Mouse (Mus musculus) adrenal gland, postnatal 25 days (tissue): Measurements from ENCODE around the gene Atg4b. TPM values are rescaled to one million over a fixed set of nuclear protein-coding genes. Genes with fewer than 3 reads are reported as not detected.
"Not testable (repeated sequence)": the region's sequence is repeated elsewhere in the genome, so short reads cannot be mapped to it uniquely, and the experiment has no call there.

Experiments used
- DNase-seq: peaks from one replicate; pipeline ENCODE4 v3.0.0; 2021; ENCODE audit warnings: mixed read lengths
- total RNA-seq: library from RNA; stranded (reverse); gene quantifications from 2 replicates; pipeline ENCODE4 v1.2.3, GENCODE M21; 2021

The Atg4b gene
- total RNA-seq, 1 experiment from 2014 or later, result 88.0 TPM

DNA sequence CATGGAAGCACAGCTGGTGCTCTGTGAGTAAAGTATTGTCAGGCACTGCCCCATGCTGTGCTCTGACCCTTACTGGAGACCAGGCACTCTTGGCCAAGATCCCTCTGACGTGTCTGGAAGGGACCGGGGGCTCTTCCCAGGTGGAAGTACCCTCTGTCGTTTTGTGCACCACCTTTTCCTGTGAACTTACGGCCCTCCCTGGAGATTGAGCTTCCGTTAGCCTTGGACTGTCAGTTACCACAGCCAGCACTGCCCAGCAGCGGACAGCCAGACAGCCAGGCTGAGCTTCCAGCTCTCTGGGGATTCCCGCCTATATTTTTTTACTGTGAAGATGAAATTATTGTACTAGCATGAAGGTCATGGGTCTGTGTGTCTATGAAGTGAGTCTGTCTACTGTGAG, 67.4 kb downstream of the Atg4b start:
- DNase-seq, result no peak

DNA sequence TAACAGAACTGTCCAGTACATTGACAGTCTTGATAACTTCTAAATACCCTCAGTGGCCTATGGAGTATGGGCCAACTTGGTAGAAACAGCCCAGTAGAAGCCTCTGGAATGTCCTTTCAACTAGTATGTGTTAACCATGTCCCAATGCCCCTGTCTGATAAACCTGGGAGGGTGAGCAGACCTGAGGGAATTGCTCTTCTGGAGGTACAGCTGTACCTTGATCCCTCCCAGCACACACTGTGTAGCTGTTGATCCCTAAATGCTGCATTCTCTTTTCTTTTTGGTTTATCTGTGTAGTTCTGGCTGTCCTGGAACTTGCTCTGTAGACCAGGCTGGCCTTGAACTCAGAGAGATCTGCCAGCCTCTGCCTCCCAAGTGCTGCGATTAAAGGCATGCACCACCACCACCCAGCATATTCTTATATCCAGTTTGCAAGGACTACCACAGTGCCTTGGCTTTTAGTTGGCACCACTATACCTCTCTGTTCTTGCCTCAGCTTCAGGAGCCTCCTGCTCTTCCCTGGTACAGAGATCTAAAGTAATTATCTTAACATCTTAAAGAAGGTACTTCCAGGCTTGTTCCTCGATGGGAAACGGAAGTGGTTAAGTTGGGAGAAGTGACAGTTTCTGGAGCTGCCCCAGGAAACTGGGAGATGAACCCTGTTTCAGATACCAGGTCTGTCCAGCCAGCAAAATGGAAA, 72.6 kb downstream of the Atg4b start:
- DNase-seq, result no peak

DNA sequence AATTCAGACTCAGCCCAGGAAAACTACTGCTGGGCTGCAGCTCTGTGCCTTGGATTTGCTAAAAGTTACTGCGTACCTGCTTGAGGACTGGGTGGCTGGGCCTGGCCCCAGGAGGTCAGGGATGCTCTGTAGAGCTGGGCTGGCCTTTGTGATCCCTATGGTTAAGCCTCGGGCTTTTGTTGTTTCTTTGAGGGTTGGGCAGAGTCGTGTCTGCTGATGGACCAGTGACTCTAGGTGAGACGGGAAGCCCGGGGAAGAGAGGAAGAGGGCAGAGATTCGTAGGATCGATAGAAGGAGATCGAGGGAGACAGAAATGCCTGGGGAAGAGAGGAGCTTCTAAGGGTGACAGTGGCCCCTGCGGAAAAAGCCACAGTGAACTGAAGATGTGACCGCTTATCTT, 73.3 kb downstream of the Atg4b start, which contains the start of gene D2hgdh:
D2hgdh (plus strand) TSS at position 301 of the 400 bp plus-strand sequence.
- DNase-seq, result no peak

DNA sequence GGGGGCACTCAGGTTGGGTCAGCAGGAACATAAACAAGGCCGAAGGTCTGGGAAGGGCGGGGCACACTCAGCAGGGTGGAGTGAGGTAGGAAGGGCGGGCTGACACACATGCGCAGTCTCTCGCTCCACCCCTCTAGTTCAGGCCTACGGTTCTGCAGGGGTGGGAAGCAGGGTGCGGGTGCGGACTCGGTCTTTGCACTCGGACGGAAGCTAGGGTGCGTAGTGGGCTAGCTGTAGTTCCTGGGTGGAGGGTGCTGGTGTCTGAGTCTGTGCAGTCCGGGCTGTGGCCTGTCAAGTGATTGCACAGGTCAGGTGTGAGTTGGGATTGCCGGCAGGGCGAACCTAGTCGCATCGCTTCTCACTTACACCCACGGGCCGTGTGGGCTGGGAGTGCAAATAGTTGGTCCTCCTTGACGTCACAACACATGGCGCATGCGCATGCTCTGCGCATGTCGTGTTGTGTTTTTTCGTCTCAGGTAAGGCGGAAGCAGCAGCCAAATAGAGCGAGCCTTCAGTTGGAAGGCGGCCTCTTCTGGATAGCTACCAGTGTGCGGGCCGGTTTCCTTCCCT, 73.9 kb downstream of the Atg4b start:
- DNase-seq, result peak; percentile 93

DNA sequence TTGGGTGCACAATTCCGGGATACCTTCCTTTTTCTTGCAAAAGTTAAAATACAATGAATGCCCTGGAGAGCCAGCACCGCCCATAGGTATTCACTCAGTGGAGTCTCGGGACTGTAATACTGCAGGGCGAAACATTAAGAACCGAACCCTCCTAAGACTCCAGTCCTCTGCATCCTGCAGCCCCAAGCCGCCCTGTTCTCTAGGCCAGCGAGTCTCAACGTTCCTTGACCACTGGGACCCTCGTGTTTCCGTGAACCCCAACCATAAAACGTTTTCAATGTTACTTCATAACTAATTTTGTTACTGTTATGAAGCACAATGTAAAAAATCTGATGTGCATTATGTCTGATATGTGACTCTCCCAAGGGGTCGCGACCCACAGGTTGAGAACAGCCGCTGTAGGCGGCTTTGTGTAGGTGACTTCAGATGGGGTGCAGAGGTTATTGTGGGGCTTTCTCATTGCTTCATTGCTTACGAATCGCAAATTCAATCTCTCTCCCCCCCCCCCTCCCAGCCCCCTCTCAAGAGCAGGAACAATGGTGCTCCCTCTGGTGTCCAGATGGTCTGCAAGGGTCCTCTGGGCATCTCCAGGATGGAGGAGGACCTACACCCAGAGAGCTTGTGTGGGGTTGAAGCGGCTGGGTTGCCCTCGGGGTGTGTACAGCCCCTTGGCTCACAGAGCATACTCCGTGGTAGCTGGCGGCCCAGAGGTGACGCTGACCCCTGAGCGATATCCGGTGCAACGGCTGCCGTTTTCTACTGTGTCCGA, 74.7 kb downstream of the Atg4b start:
- no peak for DNase-seq

DNA sequence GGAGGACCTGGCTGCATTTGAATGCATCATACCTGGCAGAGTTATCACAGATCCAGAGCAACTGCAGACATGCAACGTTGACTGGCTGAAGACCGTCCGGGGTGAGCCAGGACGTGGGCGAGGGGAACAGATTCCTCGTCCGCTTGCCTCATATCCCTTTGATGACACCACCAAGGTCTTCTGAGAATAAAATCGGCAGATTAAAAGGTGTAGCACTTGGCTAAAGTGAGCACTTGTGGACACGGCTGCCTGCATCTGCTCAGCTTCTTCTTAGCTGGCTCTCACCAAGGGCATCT, 75.2 kb downstream of the Atg4b start:
- DNase-seq, result no peak

DNA sequence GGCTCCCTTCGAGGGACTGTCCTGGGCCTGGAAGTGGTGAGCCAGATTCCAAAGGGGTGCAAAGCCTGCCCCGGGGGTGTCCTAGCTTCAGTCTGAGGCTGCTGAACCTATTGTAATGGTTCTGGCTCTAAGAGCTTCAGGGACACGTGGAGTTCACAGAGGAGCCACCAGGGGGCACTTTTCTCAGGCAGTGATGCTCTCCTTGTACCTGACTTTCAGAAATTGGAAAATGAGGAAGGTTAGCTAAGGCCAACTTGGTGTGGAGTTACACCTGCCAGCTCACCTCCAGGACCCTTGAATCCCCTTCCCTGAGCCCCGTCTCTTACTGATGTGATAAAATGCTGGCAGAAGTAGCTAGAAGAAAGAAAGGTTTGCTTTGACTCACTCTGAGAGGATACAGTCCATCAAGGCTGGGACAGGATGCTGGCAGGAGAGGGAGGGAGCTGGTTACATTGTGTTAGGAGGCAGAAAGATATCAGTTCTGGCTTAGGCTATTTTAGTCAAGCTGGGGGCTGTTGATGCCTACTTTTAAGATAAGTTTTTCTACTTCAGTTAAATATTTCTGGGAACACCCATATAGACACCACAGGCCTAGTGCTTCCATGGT, 81.6 kb downstream of the Atg4b start:
- DNase-seq, result not testable (repeated sequence)

DNA sequence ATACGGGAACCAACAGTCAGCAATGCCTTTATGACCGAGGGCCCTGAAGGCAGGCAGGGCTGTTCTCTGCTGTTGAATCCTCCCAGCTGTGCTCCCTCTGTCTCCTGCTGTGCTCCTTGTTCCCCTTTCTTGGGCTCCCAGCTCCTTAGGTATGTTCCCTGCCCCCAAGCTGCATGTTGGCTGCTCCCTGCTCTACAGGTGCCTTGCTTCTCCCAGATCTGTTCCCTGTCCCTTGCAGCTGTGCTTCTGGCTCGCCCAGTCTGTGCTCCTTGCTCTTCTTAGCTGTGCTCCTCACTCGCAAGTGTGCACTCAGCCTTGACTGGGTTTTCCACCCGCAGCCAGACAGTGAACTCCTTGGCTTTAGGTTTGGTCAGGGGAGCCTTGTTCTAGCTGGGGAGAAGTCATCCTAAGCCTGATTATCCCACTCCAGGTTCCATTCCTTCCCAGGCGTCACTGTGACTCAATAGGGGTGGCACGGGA, 83.4 kb downstream of the Atg4b start:
- DNase-seq, result no peak

DNA sequence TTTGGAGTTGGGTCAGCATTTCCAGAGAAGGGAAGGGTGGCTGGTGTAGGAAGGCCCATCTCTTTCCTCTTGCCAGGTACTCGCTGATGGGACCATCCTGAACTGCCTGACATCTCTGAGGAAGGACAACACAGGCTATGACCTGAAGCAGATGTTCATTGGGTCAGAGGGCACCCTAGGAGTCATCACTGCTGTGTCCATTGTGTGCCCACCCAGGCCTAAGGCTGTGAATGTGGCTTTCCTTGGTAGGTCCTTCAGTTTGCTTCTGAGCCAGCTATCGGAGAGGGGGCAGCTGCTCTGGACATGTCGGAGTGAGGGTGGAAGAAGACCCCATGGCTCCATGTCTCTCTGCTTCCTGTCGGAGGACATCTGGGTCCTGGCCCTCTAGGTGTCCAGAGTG, 83.9 kb downstream of the Atg4b start:
- no peak for DNase-seq

DNA sequence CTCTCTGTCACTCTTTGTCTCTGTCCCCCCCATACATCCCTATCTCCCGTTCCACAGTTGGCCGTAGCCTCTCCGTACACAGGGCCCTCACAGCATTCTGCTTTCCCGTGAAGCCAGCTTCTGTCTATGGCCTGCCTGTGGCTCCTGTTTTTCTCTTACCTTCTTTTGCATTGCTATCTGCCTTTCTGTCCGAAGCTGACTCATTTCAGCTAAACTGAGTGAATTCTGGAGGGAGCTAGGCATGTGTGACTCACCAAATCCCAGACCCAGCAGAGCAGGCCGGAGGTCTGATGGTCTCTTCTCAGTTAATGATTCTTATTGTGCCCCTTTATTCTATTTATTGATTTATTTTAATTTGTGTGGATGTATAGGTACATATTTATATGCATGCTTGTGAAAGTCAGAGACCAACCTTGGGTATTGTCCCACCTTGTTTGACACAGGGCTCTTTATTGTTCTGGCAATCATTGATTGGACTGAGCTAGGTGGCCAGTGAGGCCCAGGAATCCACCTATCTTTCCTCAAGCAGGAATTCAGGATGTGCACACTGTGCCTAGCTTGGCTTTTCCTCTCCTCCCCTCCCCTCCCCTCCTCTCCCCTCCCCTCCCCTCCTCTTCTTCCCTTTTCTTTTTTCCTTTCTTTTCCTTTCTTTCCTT, 84.7 kb downstream of the Atg4b start:
- no peak for DNase-seq

DNA sequence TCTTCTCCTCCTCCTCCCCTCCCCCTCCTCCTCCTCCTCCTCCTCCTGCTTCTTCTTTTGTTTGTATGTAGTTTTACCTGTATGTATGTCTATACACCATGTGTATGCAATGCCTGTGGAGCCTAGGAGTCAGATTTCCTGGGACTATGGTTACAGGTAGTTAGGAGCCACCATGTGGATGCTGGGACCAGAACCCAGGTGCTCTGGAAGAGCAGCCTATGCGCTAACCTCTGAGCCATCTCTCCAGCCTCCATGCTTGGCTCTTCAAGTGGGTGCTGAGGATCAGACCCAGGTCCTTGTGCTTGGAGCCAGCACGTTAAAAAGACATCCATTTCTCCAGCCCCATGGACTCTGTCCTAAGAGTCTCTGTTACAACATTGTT, 85.2 kb downstream of the Atg4b start:
- no peak for DNase-seq

DNA sequence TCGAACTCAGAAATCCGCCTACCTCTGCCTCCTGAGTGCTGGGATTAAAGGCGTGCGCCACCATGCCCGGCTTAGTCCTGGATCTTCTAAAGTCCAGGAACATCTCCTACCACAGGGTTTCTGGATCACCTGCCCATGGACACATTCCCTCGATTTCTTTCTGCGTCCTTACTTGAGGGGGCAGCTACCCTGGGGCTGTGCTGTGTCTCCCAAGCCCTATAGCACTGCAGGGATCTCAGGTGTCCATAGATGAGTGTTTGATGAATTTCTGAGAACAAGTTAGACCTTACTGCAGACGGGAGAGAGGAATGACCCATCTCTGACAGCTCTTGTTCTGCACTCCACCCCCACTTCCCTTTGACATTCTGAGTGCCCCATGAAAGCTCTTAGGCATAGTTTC, 86.0 kb downstream of the Atg4b start:
- DNase-seq, result no peak

DNA sequence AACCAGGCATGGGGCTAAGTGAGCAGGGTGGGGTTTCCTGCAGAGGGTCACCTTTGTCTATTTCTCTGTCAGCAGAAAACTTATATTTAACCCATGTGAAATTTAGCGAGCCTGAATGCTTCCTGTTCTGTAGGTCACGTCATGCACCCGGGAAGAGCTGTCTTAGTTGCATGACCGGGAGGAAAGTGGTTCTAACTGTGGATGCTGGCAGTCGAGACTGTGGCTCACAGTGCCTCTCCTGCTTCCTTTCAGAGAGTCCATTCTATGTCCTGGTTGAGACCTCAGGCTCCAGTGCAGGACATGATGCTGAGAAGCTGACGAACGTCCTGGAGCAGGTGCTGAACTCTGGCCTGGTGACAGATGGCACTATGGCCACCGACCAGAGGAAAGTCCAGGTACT, 87.3 kb downstream of the Atg4b start:
- not testable (repeated sequence) for DNase-seq

Other genes with a start within 250 kb of the Atg4b start
- gene Farp2, start 239.4 kb upstream of the Atg4b start, total RNA-seq, result 19.2 and 26.9 TPM in 2 replicates
- gene Stk25, start 92.8 kb upstream of the Atg4b start, total RNA-seq, result 98.3 and 156 TPM in 2 replicates
- gene Bok, start 65.8 kb upstream of the Atg4b start, total RNA-seq, result 10.9 and 12.6 TPM in 2 replicates
- gene Thap4, start 3.4 kb downstream of the Atg4b start, total RNA-seq, result 58.4 and 59.2 TPM in 2 replicates
- gene Dtymk, start 50.4 kb downstream of the Atg4b start, total RNA-seq, result 77.9 and 86.1 TPM in 2 replicates
- gene Ing5, start 52.5 kb downstream of the Atg4b start, total RNA-seq, result 15.0 and 20.0 TPM in 2 replicates
- 50.2 and 61.4 TPM in 2 replicates for gene D2hgdh, start 73.4 kb downstream of the Atg4b start, total RNA-seq
- not detected in 2 replicates for gene Gal3st2, start 109.8 kb downstream of the Atg4b start, total RNA-seq
- gene Gal3st2b, start 166.8 kb downstream of the Atg4b start, total RNA-seq, result 0.12 TPM in 1 of 2 replicates, not detected in the other
- 0.09 and 0.14 TPM in 2 replicates for gene Gal3st2c, start 239.0 kb downstream of the Atg4b start, total RNA-seq